Mouse (Mus musculus): ENCODE data around the gene Irf5. TPM values are rescaled to one million over a fixed set of nuclear protein-coding genes. Genes with fewer than 3 reads are reported as not detected.
A peak's percentile ranks its signal among the peaks of the same experiment; 100 is the strongest.
"Not testable (repeated sequence)": the region's sequence is repeated elsewhere in the genome, so short reads cannot be mapped to it uniquely, and the experiment has no call there.

The Irf5 gene
- total RNA-seq, 2 experiments from 2014 or later, result 3.0 TPM

- no peak for DNase-seq
Measured at GRCm38 (mm10) chr6:29527361-29528164, 1.1 kb downstream of the Irf5 start.

GRCm38 (mm10) chr6:29528165-29528505, 1.7 kb downstream of the Irf5 start:
- no peak for DNase-seq

- no peak for DNase-seq
Measured at GRCm38 (mm10) chr6:29528561-29529443, 2.4 kb downstream of the Irf5 start.

- DNase-seq, result no peak
Measured at GRCm38 (mm10) chr6:29529444-29529820, 3.0 kb downstream of the Irf5 start.

GRCm38 (mm10) chr6:29530050-29530449, 3.6 kb downstream of the Irf5 start:
- DNase-seq, result no peak

GRCm38 (mm10) chr6:29535316-29535715, 8.9 kb downstream of the Irf5 start:
- DNase-seq, result peak; percentile 57

- DNase-seq, result peak; percentile 35
Measured at GRCm38 (mm10) chr6:29536651-29537193, 10.3 kb downstream of the Irf5 start.

- no peak for DNase-seq
Measured at GRCm38 (mm10) chr6:29537221-29537620, 10.8 kb downstream of the Irf5 start.

- no peak for DNase-seq
Measured at GRCm38 (mm10) chr6:29539502-29539901, 13.1 kb downstream of the Irf5 start.

- DNase-seq, result no peak
Measured at GRCm38 (mm10) chr6:29540223-29540622, 13.8 kb downstream of the Irf5 start.

- no peak for DNase-seq
Measured at GRCm38 (mm10) chr6:29540956-29541355, 14.5 kb downstream of the Irf5 start.

- no peak for DNase-seq
Measured at GRCm38 (mm10) chr6:29545611-29546010, 19.2 kb downstream of the Irf5 start.

GRCm38 (mm10) chr6:29547582-29547981, 21.2 kb downstream of the Irf5 start:
- no peak for DNase-seq

- DNase-seq, result no peak
Measured at GRCm38 (mm10) chr6:29548086-29548485, 21.7 kb downstream of the Irf5 start.

- no peak for DNase-seq
Measured at GRCm38 (mm10) chr6:29552526-29552925, 26.1 kb downstream of the Irf5 start.

GRCm38 (mm10) chr6:29557112-29557511, 30.7 kb downstream of the Irf5 start:
- DNase-seq, result no peak

- not testable (repeated sequence) for DNase-seq
Measured at GRCm38 (mm10) chr6:29576388-29576787, 50.0 kb downstream of the Irf5 start.

GRCm38 (mm10) chr6:29580770-29581169, 54.3 kb downstream of the Irf5 start:
- DNase-seq, result no peak

- no peak for DNase-seq
Measured at GRCm38 (mm10) chr6:29581202-29581601, 54.8 kb downstream of the Irf5 start.
